Mouse (Mus musculus): ENCODE measurements around the gene Htr1f.
"Not testable (repeated sequence)": the region's sequence is repeated elsewhere in the genome, so short reads cannot be mapped to it uniquely, and the experiment has no call there.

Htr1f gene

DNA sequence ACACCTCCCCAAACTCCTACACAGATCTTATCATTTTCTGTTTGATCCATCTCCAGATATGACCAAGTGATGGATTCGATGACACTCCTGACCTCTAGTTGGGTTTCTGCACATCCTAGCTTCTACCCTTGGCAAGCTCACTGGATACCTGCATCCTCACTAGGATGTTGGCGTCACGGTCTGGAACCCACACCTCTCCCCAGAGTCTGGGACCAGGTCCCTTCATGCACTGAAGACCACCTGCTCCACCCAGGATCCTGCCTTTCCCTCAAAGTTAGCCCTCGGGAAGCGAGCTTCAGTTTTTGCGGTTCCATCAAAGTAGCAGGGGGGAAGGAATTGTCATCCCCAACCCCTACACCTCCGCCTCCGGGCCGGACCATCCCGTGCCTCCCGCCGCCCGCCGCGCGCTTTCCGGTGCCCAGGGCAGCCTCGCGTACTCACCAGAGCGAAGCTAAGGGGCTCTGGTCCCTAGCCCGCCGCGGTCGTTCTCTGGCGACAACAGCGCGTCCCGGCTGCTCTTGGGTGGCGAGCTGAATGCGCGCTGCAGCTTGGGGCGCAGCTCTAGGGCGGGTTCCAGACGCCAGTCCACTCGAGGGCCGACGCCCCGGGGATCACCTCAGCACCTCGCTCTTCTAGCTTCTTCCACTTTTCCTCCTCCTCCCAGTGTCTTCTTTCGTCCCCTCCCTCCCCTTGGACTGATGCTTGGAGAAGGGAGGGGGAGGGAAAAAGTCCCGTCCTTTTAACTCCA, at the start of gene Htr1f:
Gene Htr1f, minus strand, starts transcription at position 671 of the 748 bp plus-strand sequence.
- DNase-seq (ENCODE audit: low read depth, low spot score) = no peak

- no peak for DNase-seq (ENCODE audit: low read depth, low spot score)
Measured at GRCm38 (mm10) chr16:65139771-65140170, 34.1 kb upstream of the Htr1f start.

DNA sequence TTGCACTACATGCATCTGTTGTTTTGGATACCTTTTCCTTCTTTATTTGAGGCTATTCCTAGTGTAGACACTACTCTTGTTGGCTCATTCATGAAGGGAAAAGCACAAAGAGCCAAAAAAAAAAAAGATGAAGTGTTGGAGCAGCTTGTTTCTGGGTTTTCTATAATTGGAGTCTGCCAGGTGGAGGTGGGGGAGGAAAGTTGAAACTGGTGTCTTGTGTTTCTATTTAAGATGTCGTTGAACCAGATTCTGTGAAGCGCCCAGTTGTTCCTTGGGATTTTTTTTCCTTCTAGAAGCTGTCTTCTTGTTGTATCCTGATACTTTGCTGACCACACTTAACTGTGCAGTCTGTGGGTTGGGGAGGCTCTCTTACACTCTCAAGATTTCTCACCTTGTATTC, 23.7 kb upstream of the Htr1f start:
- DNase-seq (ENCODE audit: low read depth, low spot score) = no peak

GRCm38 (mm10) chr16:65127846-65128245, 22.2 kb upstream of the Htr1f start:
- no peak for DNase-seq (ENCODE audit: low read depth, low spot score)

- DNase-seq (ENCODE audit: low read depth, low spot score) = no peak
Measured at GRCm38 (mm10) chr16:65112221-65112620, 6.6 kb upstream of the Htr1f start.

- DNase-seq (ENCODE audit: low read depth, low spot score) = no peak
Measured at GRCm38 (mm10) chr16:65093552-65093951, 12.1 kb downstream of the Htr1f start.

GRCm38 (mm10) chr16:65083475-65083874, 22.2 kb downstream of the Htr1f start:
- no peak for DNase-seq (ENCODE audit: low read depth, low spot score)

DNA sequence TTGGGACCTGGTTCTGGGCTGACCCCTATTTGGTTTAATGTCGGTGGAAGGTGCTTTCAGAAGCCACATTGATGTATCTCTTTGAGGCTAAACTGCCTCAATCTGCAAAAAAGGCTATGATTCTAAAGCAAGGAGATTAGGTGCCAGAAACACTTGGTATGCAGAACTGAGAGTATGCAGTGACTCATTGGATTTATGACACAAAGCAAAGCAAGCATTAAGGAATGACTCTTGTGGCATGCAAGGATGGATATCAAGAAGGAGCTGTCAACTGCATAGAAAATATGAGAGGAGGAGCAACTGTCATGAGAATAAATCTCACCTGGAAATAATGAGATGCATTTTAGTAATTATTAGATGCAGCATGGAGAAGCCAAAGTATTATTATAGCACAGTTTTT, 35.8 kb downstream of the Htr1f start:
- no peak for DNase-seq (ENCODE audit: low read depth, low spot score)

DNA sequence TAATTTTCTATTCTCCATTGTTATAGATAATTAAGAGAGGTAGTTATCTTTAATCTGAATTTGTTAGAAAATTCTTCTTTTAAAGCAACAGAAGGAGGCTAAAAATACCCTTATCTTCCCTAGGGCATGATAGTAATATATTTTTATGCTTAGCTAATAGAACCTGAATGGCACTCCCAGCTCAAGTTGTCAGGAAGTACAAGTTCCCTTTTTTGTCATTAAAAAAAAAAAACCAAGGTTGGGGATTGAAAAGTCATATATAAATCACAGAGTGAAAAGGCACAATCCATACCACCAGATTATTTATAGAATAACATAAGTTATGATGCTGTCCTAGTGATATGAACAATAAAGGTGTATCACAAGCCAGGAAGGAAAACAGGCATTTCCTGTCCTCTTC, 39.4 kb downstream of the Htr1f start:
- no peak for DNase-seq (ENCODE audit: low read depth, low spot score)

DNA sequence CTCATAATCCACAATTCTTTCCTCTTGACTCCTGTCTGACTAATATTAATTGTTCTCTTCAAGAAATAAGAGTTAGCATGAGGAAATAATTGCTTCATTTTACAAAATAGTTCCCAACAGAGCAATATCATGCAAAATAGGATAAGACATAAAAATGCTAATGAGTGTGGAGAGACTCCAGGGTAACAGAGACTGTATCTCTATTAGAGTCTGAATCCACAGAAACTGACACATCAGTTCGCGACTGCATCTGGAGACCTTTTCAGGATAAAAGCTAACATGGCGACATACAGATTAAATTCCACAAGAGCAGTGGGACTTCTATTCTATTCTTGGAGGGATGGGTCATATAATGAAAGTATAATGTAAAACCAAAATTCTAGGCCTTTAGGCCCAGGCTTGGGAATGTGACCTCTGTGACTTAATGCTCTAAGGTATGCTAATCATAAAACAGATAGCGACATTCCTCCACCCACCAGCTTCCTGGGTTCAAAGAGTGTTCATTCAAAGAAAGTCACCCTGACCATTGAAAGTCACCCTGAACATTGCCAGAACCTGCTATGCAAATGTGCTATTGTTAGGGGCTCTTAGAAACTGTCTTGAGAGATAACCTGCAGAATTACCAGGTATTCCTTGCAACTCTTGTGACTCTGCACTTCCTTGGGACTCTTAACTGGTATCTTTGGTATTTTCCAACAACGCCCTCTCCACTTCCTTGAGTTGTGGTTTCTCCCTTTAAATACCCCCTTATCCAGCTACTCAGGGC, 67.8 kb downstream of the Htr1f start:
- DNase-seq (ENCODE audit: low read depth, low spot score) = not testable (repeated sequence)

DNA sequence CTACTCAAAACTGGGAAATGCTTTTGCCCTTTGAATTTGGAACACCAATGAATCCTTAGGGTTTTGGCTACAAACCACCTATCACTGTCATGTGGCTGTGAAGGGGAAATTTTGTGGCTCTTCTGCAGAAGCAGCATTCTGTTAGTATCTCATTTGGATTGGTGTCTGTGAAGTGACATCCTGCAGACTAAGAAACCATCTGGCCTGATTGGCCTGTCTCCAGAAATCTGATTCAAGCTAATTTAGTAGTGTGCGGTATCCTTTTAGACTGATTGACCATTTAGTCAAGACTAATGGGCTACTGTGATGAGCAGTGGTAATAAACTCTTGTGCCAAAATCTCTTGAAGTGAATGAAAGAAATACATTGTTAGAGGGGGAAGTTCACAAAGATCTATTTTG, 76.0 kb downstream of the Htr1f start:
- no peak for DNase-seq (ENCODE audit: low read depth, low spot score)

DNA sequence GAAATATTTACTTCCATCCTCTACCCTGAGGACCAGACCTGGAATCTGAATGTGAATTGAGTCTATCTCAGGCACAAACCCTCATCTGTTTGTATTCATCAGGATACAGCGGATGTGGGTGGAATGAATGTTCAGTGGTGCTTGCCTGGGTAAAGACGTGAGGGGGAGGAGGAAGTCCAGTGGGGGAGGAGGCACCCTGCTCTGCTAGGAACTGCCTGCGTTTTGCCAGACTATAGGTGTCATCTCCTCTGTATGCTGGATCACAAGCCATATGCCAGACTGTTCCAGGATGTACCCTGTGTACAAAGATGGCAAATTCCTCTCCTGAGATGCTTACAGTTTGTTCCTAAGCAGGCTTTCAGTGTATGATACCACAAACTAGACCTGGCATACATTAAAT, 83.3 kb downstream of the Htr1f start:
- no peak for DNase-seq (ENCODE audit: low read depth, low spot score)

GRCm38 (mm10) chr16:65018710-65019109, 86.9 kb downstream of the Htr1f start:
- DNase-seq (ENCODE audit: low read depth, low spot score) = no peak

DNA sequence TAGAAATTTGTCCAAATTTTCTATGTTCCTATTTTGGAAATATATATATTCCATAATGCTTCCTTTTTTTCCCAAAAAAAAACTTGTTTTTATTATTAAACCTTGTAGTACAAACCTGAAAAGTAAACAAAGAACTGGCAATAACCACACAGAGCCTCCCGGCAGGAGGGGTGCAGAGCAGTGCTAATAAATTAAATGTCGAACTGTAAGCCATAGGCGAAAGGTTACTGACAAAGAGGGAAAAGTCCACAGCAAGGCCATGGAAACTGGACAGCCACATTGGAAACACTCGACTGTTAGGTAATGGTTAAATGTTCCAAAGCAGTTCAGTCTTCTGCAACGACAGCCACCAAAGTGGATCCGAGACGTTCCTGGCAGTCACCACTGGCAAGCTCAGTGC, 87.5 kb downstream of the Htr1f start:
- no peak for DNase-seq (ENCODE audit: low read depth, low spot score)

GRCm38 (mm10) chr16:65017566-65017965, 88.1 kb downstream of the Htr1f start:
- no peak for DNase-seq (ENCODE audit: low read depth, low spot score)

DNA sequence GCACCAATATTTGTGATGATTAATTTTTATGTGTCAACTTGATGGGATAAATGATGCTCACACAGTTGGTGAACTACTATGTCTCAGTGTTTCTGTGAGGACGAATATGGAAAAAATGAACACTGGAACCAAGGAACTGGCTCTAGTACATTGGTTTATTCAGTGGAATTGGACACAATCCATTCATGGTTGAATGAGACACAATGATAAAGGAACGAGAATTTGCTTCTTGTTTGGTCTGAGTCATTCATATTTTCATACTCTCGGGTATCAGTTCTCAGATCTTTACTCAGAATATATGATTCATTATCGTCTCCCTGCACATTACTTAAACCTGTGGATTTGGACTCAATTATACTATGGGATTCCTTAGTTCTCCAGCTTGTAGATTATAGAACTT, 90.4 kb downstream of the Htr1f start:
- DNase-seq (ENCODE audit: low read depth, low spot score) = no peak

- DNase-seq (ENCODE audit: low read depth, low spot score) = no peak
Measured at GRCm38 (mm10) chr16:65001993-65002821, 103.4 kb downstream of the Htr1f start.

DNA sequence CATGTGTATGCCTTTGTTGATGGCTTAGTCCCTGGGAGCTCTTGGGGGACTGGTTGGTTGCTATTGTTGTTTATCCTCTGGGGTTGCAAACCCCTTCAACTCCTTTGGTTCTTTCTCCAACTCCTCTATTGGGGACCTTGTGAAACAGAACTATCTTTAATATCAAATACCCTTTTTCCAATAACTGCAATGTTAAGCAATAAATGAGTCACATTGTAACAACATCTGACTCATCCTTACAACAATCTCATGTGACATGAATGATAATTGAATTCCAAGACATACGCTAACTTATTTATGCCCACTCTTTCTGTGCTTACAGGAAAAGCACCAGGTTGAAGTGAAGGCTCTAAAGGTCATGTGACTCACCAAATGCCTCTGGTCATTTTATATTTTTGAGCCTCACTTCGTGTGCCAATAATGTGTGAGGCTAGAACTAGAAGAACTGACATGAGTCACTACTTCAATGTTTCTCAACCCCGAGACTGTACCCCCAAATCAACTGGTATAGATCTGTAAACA, 116.3 kb downstream of the Htr1f start:
- no peak for DNase-seq (ENCODE audit: low read depth, low spot score)

- no peak for DNase-seq (ENCODE audit: low read depth, low spot score)
Measured at GRCm38 (mm10) chr16:64987564-64987963, 118.1 kb downstream of the Htr1f start.

- DNase-seq (ENCODE audit: low read depth, low spot score) = no peak
Measured at GRCm38 (mm10) chr16:64987049-64987448, 118.6 kb downstream of the Htr1f start.

DNA sequence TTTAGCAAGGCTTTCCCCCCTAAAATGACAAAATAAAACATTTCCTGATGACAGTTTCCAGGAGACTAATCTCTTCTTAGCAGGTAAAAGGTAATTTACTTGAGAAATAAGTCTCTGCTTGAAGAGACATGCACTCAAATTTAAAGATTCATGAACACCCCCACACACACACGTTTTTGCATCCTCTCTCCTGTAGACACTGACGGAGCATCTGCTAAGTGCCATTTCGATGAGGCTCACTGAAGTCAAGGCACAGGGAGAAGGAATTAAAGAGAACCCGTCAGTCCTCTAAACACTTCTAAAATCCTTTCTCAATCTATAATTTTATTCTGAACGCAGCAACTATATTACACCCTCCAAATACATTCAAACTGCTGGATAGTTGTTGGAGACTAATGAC, 131.0 kb downstream of the Htr1f start:
- no peak for DNase-seq (ENCODE audit: low read depth, low spot score)

All from CD4-positive helper T cell, adult 2 months (primary cell).